Mouse (Mus musculus): ENCODE measurements around the gene Ppp1r37. TPM values are rescaled to one million over a fixed set of nuclear protein-coding genes. Genes with fewer than 3 reads are reported as not detected.
A peak's percentile ranks its signal among the peaks of the same experiment; 100 is the strongest.

Gene Ppp1r37
- polyA plus RNA-seq, 1 experiment from 2014 or later: 30.3 TPM

DNA sequence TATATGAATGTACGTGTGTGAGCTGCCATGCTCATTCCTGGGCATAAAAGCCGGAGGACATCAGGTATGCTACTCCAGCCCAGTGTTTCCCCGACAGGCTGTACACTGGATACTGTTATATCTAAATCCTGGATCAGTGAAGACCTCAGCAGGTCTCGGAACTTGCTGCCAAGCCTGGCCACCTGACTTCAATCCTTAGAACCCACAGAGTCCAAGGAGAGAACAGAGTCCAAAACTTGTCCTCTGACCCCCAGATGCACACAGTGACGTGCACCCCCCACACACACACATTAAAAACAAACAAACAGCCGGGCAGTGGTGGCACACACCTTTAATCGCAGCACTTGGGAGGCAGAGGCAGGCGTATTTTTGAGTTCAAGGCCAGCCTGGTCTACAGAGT, 4.5 kb upstream of the Ppp1r37 start:
- no peak overlapping the region for H3K9ac ChIP-seq
- H3K27me3 ChIP-seq: no peaks in the 10 kb centered on the region
- H3K27ac ChIP-seq: no peak overlapping the region
- H3K9me3 ChIP-seq: 0 out of 2 replicates have a peak, but pooled peaks cover 3% of the 10 kb centered on the region
- H3K4me3 ChIP-seq: no peak overlapping the region
- no peak overlapping the region for H3K4me2 ChIP-seq
- peaks cover 60% of the 10 kb centered on the region for H3K36me3 ChIP-seq
- peaks cover 22% of the 10 kb centered on the region for H3K4me1 ChIP-seq
- no peak for ATAC-seq (ENCODE audit: insufficient number of reproducible peaks, insufficient read depth, low FRiP score, low TSS enrichment, low read depth)
- WGBS: 88% methylated on average over 8 of the region's 8 CpGs

DNA sequence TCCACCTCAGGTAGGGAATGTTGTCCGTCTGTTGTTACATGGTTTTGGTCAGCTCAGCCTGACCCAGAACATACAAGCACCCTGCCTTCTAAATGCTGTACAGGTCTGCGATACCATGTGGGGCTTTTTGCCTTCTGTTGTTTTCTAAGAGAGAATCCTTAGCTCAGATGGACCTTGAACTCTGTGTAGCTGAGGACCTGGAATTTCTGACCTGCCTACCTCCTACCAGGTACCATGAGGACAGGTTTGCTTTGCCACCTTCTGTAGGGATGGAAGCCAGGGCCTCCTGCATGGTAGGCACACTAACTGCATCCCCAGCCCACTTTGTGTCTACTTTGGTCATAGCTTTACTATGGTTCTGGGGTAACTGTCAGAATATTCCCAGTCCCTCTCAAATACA, 2.9 kb upstream of the Ppp1r37 start:
- Histone ChIP-seq H3K4me2 (no peak overlapping the region), H3K36me3 (peaks cover 60% of the 10 kb centered on the region), H3K9me3 (0 out of 2 replicates have a peak, but pooled peaks cover 3% of the 10 kb centered on the region), H3K9ac (no peak overlapping the region; the same call in 1 of the 2 replicates), H3K4me3 (no peak overlapping the region), H3K4me1 (peaks cover 15% of the 10 kb centered on the region), H3K27me3 (no peaks in the 10 kb centered on the region), H3K27ac (no peak overlapping the region)
- WGBS: 88% methylated on average over 2 of the region's 2 CpGs
- no peak for ATAC-seq (ENCODE audit: insufficient number of reproducible peaks, insufficient read depth, low FRiP score, low TSS enrichment, low read depth)

DNA sequence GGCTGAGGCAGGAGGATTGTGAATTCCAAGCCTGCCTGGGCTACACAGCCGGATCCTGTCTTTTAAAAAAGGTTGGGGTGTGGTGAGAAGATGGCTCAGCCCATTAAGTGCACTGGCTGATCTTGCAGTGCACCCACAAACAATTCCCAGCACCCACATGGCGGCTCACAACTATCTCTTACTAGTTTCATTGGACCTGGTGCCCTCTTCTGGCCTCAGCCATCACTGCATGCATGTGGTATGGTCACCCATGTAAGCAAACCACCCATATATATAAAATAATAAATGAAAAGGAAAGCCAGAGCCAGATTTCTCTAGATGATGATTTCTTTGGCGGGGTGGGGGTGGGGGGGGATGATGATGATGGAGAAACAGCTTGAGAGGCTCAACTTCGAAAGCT, 1.6 kb upstream of the Ppp1r37 start:
- 0 out of 2 replicates have a peak, but pooled peaks cover 3% of the 10 kb centered on the region for H3K9me3 ChIP-seq
- peaks cover 29% of the 10 kb centered on the region for H3K4me1 ChIP-seq
- ATAC-seq (ENCODE audit: insufficient number of reproducible peaks, insufficient read depth, low FRiP score, low TSS enrichment, low read depth): no peak
- no peak overlapping the region for H3K27ac ChIP-seq
- no peak overlapping the region for H3K4me2 ChIP-seq
- no peak overlapping the region for H3K4me3 ChIP-seq
- H3K9ac ChIP-seq: no peak overlapping the region
- 92% methylated on average over 4 of the region's 4 CpGs for WGBS
- H3K36me3 ChIP-seq: peaks cover 47% of the 10 kb centered on the region
- H3K27me3 ChIP-seq: no peaks in the 10 kb centered on the region

GRCm38 (mm10) chr7:19563884-19564283, 1.0 kb upstream of the Ppp1r37 start:
- Histone ChIP-seq H3K27me3 (no peaks in the 10 kb centered on the region), H3K4me3 (0 out of 2 replicates have a peak overlapping the region, but pooled peaks have one; percentile 100), H3K27ac (0 out of 2 replicates have a peak overlapping the region, but pooled peaks have one; percentile 16), H3K9me3 (0 out of 2 replicates have a peak, but pooled peaks cover 3% of the 10 kb centered on the region), H3K9ac (peak overlapping the region; percentile 99; the same call in 1 of the 2 replicates), H3K4me1 (peaks cover 35% of the 10 kb centered on the region), H3K36me3 (peaks cover 41% of the 10 kb centered on the region), H3K4me2 (peak overlapping the region; percentile 92; the same call in 1 of the 2 replicates)
- 89% methylated on average over 3 of the region's 3 CpGs for WGBS
- ATAC-seq (ENCODE audit: insufficient number of reproducible peaks, insufficient read depth, low FRiP score, low TSS enrichment, low read depth): no peak

DNA sequence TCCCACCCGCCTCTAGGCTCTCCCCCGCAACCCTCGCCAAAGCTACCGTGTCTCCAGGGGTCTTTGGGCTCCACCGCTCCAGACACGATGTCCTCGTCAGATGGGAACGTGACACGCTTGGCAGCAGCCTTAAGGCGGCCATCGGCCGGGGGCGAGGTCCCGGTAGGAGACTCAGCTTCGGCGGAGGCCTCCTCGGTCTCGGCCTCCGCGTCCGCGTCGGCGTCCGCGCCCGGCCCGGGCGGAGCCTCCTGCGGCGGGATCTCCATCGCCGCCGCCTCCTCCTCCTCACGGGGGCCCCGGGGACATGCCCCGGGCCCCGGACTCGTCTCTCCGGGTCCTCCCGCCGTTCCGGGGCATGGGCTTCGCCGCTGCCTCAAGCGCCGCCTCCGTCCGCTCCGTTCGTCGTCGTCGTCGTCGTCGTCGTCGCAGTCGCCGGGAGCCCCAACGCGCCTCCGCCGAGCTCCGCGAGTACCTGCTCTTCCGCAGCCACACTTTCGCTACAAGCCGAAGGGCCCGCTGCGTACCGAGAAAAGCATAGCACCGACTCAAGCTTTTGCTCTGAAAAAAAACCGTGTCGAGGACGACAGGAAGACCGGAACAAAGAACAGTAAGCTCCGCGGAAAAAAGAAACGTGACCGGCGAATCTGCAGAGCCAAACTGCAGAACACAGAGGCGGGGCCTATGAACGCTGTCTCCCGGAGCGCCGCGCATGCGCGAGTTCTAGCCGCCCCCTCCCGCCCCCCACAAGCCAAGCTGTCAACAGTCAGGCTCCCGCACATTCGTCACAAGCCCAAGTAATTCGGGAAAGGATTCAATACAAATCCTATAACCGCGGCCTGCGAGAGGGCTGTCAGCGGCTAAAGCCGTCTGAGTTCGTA, 872 bp downstream of the Ppp1r37 start:
- no peaks in the 10 kb centered on the region for H3K27me3 ChIP-seq
- H3K9ac ChIP-seq: peak overlapping the region; percentile 99
- peaks cover 47% of the 10 kb centered on the region for H3K4me1 ChIP-seq
- peak; percentile 58 for ATAC-seq (ENCODE audit: insufficient number of reproducible peaks, insufficient read depth, low FRiP score, low TSS enrichment, low read depth)
- peak overlapping the region; percentile 92 for H3K4me2 ChIP-seq
- H3K27ac ChIP-seq: peak overlapping the region; percentile 93
- peak overlapping the region; percentile 100 for H3K4me3 ChIP-seq
- H3K36me3 ChIP-seq: peaks cover 33% of the 10 kb centered on the region
- WGBS: under 1% methylated on average over 102 of the region's 102 CpGs
- 0 out of 2 replicates have a peak, but pooled peaks cover 3% of the 10 kb centered on the region for H3K9me3 ChIP-seq

- Histone ChIP-seq H3K36me3 (peaks cover 29% of the 10 kb centered on the region), H3K4me3 (peak overlapping the region; percentile 100), H3K4me2 (peak overlapping the region; percentile 92), H3K9me3 (0 out of 2 replicates have a peak, but pooled peaks cover 3% of the 10 kb centered on the region), H3K4me1 (peaks cover 47% of the 10 kb centered on the region), H3K9ac (peak overlapping the region; percentile 99), H3K27ac (peak overlapping the region; percentile 93), H3K27me3 (no peaks in the 10 kb centered on the region)
- no peak for ATAC-seq (ENCODE audit: insufficient number of reproducible peaks, insufficient read depth, low FRiP score, low TSS enrichment, low read depth)
- under 1% methylated on average over 11 of the region's 11 CpGs for WGBS
Observed at GRCm38 (mm10) chr7:19561431-19561764, 1.5 kb downstream of the Ppp1r37 start.

- Histone ChIP-seq H3K9ac (peak overlapping the region; percentile 99), H3K9me3 (0 out of 2 replicates have a peak, but pooled peaks cover 3% of the 10 kb centered on the region), H3K36me3 (peaks cover 27% of the 10 kb centered on the region), H3K27ac (no peak overlapping the region), H3K4me2 (peak overlapping the region; percentile 92), H3K4me3 (peak overlapping the region; percentile 100), H3K4me1 (peaks cover 47% of the 10 kb centered on the region), H3K27me3 (no peaks in the 10 kb centered on the region)
- ATAC-seq (ENCODE audit: insufficient number of reproducible peaks, insufficient read depth, low FRiP score, low TSS enrichment, low read depth): no peak
- 24% methylated on average over 11 of the region's 11 CpGs for WGBS
Observed at GRCm38 (mm10) chr7:19560491-19561260, 2.2 kb downstream of the Ppp1r37 start.

GRCm38 (mm10) chr7:19558965-19559364, 3.9 kb downstream of the Ppp1r37 start:
- Histone ChIP-seq H3K4me1 (peaks cover 53% of the 10 kb centered on the region), H3K4me2 (peak overlapping the region; percentile 92), H3K27ac (no peak overlapping the region), H3K9ac (peak overlapping the region; percentile 2), H3K4me3 (0 out of 2 replicates have a peak overlapping the region, but pooled peaks have one; percentile 7), H3K9me3 (no peaks in the 10 kb centered on the region), H3K27me3 (no peaks in the 10 kb centered on the region), H3K36me3 (peaks cover 23% of the 10 kb centered on the region)
- 41% methylated on average over 2 of the region's 2 CpGs for whole genome bisulfite sequencing
- ATAC-seq (ENCODE audit: insufficient number of reproducible peaks, insufficient read depth, low FRiP score, low TSS enrichment, low read depth): no peak

DNA sequence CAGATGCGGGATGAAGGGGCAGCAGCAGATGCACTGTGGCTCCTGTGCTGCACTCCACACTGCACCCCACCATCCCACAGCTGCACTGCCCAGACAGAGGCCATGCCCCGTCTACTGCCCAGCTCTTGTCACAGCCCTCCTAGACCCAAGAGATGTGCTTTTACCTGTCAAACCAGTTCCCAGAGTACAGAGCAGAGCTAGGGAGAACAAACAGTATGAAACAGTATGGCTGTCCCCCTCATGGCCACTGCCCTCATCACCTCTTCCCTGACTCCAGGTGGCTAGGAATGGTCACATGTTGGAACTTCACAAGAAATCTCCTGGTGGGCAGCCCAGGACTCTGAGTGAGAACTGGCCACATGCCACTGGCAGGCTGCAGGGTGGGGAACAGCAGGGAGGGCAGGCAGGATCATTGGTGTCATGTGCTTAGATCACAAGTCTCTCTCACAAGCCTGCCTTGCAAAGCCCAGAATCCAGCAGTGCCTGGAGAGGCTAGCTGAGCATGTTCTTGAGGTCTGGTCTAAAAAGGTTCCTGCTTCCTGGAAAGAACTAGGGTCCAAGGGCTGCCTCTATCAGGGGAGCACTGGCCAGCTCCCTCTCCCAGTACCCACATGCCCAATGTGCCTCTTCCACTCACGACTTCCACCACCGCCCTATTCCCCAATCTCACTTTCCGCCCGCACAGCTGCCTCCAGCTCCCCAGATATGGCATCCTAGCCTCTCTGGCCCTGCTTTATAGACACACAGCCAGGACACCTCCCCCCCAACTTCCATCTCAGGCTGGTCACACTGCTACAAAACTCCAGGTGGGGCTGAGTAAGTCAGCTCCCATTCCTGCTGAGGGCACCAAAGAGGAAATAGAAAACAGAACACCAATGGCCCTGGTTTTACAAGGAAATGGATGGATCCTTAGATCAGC, 4.6 kb downstream of the Ppp1r37 start:
- no peaks in the 10 kb centered on the region for H3K9me3 ChIP-seq
- 0 out of 2 replicates have a peak overlapping the region, but pooled peaks have one; percentile 5 for H3K4me2 ChIP-seq
- 0 out of 2 replicates have a peak overlapping the region, but pooled peaks have one; percentile 0 for H3K4me3 ChIP-seq
- H3K9ac ChIP-seq: peak overlapping the region; percentile 2
- no peaks in the 10 kb centered on the region for H3K27me3 ChIP-seq
- H3K4me1 ChIP-seq: peaks cover 46% of the 10 kb centered on the region
- ATAC-seq (ENCODE audit: insufficient number of reproducible peaks, insufficient read depth, low FRiP score, low TSS enrichment, low read depth): no peak
- no peak overlapping the region for H3K27ac ChIP-seq
- 84% methylated on average over 6 of the region's 6 CpGs for WGBS
- peaks cover 28% of the 10 kb centered on the region for H3K36me3 ChIP-seq

DNA sequence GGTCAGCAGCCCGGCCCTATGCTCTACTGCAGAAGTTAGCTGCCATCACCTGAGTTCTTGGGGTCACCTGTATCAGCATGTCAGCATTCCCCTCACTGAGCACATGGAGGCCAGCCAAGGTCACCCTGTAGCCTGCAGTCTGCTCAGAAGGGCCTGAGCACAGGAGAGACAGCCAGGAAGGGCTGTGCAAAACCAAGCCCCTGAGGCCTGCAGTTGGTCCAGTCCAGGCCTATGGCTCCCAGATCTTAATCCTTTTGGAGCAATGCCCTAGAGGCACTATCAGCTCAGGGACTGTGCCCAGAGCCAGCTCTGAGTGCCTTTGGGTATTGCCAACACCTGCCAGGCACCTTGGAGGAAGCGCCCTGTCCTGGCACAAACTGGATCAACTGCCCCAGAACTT, 5.8 kb downstream of the Ppp1r37 start:
- WGBS: 93% methylated on average over 2 of the region's 2 CpGs
- Histone ChIP-seq H3K9ac (0 out of 2 replicates have a peak overlapping the region, but pooled peaks have one; percentile 36), H3K4me2 (no peak overlapping the region), H3K4me3 (no peak overlapping the region), H3K36me3 (peaks cover 37% of the 10 kb centered on the region), H3K9me3 (no peaks in the 10 kb centered on the region), H3K27me3 (no peaks in the 10 kb centered on the region), H3K27ac (no peak overlapping the region), H3K4me1 (peaks cover 42% of the 10 kb centered on the region)
- no peak for ATAC-seq (ENCODE audit: insufficient number of reproducible peaks, insufficient read depth, low FRiP score, low TSS enrichment, low read depth)

Data from embryonic facial prominence, embryonic 13.5 days (tissue).